Mouse (Mus musculus) thymus, adult 2 months (tissue): Measurements from ENCODE around the gene Ercc1.

ENCODE experiments used
- CTCF ChIP-seq: fragments of 200-500 bp; IDR thresholded peaks from 2 replicates; pipeline ENCODE4 v1.5.1; 2012; ENCODE audit warnings: mild to moderate bottlenecking, control low read depth, low read length, moderate library complexity, borderline replicate concordance; ENCODE audit not compliant: control insufficient read depth, poor library complexity, insufficient read depth; ENCODE audit errors: extremely low read depth
- POLR2A ChIP-seq: fragments of 200-500 bp; IDR thresholded peaks from 2 replicates; pipeline ENCODE4 v1.6.1; 2012; ENCODE audit warnings: mild to moderate bottlenecking, low read length, control low read depth, moderate library complexity; ENCODE audit not compliant: control insufficient read depth, poor library complexity, insufficient read depth; ENCODE audit errors: extremely low read depth

GRCm38 (mm10) chr7:19358634-19359033, 14.1 kb downstream of the Ercc1 start:
- TF ChIP-seq POLR2A (no peak), CTCF (no peak)
